Mouse (Mus musculus) ES-E14 (cell line): Measurements from ENCODE around the gene Mif4gd.

Experiments used
- CHD2 ChIP-seq: IDR thresholded peaks from 2 replicates; pipeline ENCODE4 v1.6.1; 2014; ENCODE audit warnings: mild to moderate bottlenecking, low read depth, low read length, inconsistent platforms
- HCFC1 ChIP-seq: IDR thresholded peaks from 2 replicates; pipeline ENCODE4 v1.6.1; 2012; ENCODE audit warnings: low read length, inconsistent platforms, borderline replicate concordance; ENCODE audit not compliant: insufficient read depth
- MAFK ChIP-seq: IDR thresholded peaks from 2 replicates; pipeline ENCODE4 v1.6.1; 2014; ENCODE audit warnings: mild to moderate bottlenecking, low read depth, low read length, inconsistent platforms; ENCODE audit not compliant: insufficient read depth

GRCm38 (mm10) chr11:115615875-115616274 is 3.1 kb upstream of the Mif4gd start:
- TF ChIP-seq CHD2 (no peak), MAFK (no peak), HCFC1 (no peak)
